Mouse (Mus musculus): Measurements from ENCODE around the gene Smg6. TPM values are rescaled to one million over a fixed set of nuclear protein-coding genes. Genes with fewer than 3 reads are reported as not detected.

The Smg6 gene
- polyA plus RNA-seq, 1 experiment from 2014 or later = 19.8 TPM

- 67% methylated on average over 2 of the region's 2 CpGs for WGBS
Measured at GRCm38 (mm10) chr11:75078616-75079015, 153.0 kb downstream of the Smg6 start.

GRCm38 (mm10) chr11:75083031-75083430 lies 157.4 kb downstream of the Smg6 start:
- H3K27ac ChIP-seq (ENCODE audit: low read depth, low read length) = no peak overlapping the region
- H3K4me1 ChIP-seq (ENCODE audit: control insufficient read depth, insufficient read depth, low read length) = no peaks in the 10 kb centered on the region
- H3K4me3 ChIP-seq (ENCODE audit: low read length) = no peak overlapping the region
- H3K9ac ChIP-seq (ENCODE audit: low read depth, low read length) = no peak overlapping the region
- H3K9me3 ChIP-seq (ENCODE audit: control insufficient read depth, low read length) = no peaks in the 10 kb centered on the region
- H3K27me3 ChIP-seq (ENCODE audit: control insufficient read depth, insufficient read depth, low read length) = no peaks in the 10 kb centered on the region
- H3K4me2 ChIP-seq (replicated peaks; ENCODE audit: low read depth, low read length) = no peak overlapping the region
- H3K36me3 ChIP-seq (ENCODE audit: control insufficient read depth, insufficient read depth, low read length) = no peaks in the 10 kb centered on the region; the same call in 1 of the 2 replicates
- WGBS = 48% methylated on average over 1 of the region's 1 CpGs
- ATAC-seq (ENCODE audit: low FRiP score, low TSS enrichment) = no peak

More at GRCm38 (mm10) chr11:75078616-75079015, 153.0 kb downstream of the Smg6 start:
- no peak overlapping the region for H3K4me3 ChIP-seq (ENCODE audit: low read length)
- peak overlapping the region; percentile 24; the same call in 1 of the 2 replicates for H3K27ac ChIP-seq (ENCODE audit: low read depth, low read length)
- no peak for ATAC-seq (ENCODE audit: low FRiP score, low TSS enrichment)
- H3K9me3 ChIP-seq (ENCODE audit: control insufficient read depth, low read length) = no peaks in the 10 kb centered on the region
- H3K27me3 ChIP-seq (ENCODE audit: control insufficient read depth, insufficient read depth, low read length) = no peaks in the 10 kb centered on the region
- H3K36me3 ChIP-seq (ENCODE audit: control insufficient read depth, insufficient read depth, low read length) = no peaks in the 10 kb centered on the region; the same call in 1 of the 2 replicates
- peaks cover 7% of the 10 kb centered on the region; the same call in 1 of the 2 replicates for H3K4me1 ChIP-seq (ENCODE audit: control insufficient read depth, insufficient read depth, low read length)
- no peak overlapping the region for H3K9ac ChIP-seq (ENCODE audit: low read depth, low read length)
- no peak overlapping the region for H3K4me2 ChIP-seq (replicated peaks; ENCODE audit: low read depth, low read length)

GRCm38 (mm10) chr11:75092159-75092558 lies 166.5 kb downstream of the Smg6 start:
- WGBS = 51% methylated on average over 3 of the region's 3 CpGs
- H3K9me3 ChIP-seq (ENCODE audit: control insufficient read depth, low read length) = no peaks in the 10 kb centered on the region
- no peaks in the 10 kb centered on the region for H3K27me3 ChIP-seq (ENCODE audit: control insufficient read depth, insufficient read depth, low read length)
- 0 out of 2 replicates have a peak, but pooled peaks have one; percentile 39 for ATAC-seq (ENCODE audit: low FRiP score, low TSS enrichment)
- H3K4me1 ChIP-seq (ENCODE audit: control insufficient read depth, insufficient read depth, low read length) = peaks cover 14% of the 10 kb centered on the region
- H3K9ac ChIP-seq (ENCODE audit: low read depth, low read length) = no peak overlapping the region
- H3K27ac ChIP-seq (ENCODE audit: low read depth, low read length) = peak overlapping the region; percentile 37; the same call in 1 of the 2 replicates
- no peak overlapping the region for H3K4me2 ChIP-seq (replicated peaks; ENCODE audit: low read depth, low read length)
- no peak overlapping the region for H3K4me3 ChIP-seq (ENCODE audit: low read length)
- H3K36me3 ChIP-seq (ENCODE audit: control insufficient read depth, insufficient read depth, low read length) = no peaks in the 10 kb centered on the region

GRCm38 (mm10) chr11:75092656-75093055 lies 167.0 kb downstream of the Smg6 start:
- H3K9ac ChIP-seq (ENCODE audit: low read depth, low read length) = no peak overlapping the region

GRCm38 (mm10) chr11:75094759-75095158 lies 169.1 kb downstream of the Smg6 start:
- Histone ChIP-seq H3K27me3 (ENCODE audit: control insufficient read depth, insufficient read depth, low read length) (no peaks in the 10 kb centered on the region), H3K36me3 (ENCODE audit: control insufficient read depth, insufficient read depth, low read length) (no peaks in the 10 kb centered on the region), H3K27ac (ENCODE audit: low read depth, low read length) (no peak overlapping the region), H3K4me1 (ENCODE audit: control insufficient read depth, insufficient read depth, low read length) (peaks cover 14% of the 10 kb centered on the region), H3K9ac (ENCODE audit: low read depth, low read length) (no peak overlapping the region), H3K4me3 (ENCODE audit: low read length) (no peak overlapping the region), H3K4me2 (replicated peaks; ENCODE audit: low read depth, low read length) (no peak overlapping the region), H3K9me3 (ENCODE audit: control insufficient read depth, low read length) (no peaks in the 10 kb centered on the region)
- no peak for ATAC-seq (ENCODE audit: low FRiP score, low TSS enrichment)
- WGBS = 96% methylated on average over 1 of the region's 1 CpGs

More at GRCm38 (mm10) chr11:75092656-75093055, 167.0 kb downstream of the Smg6 start:
- H3K27ac ChIP-seq (ENCODE audit: low read depth, low read length) = peak overlapping the region; percentile 43
- peak; percentile 32; the same call in 1 of the 2 replicates for ATAC-seq (ENCODE audit: low FRiP score, low TSS enrichment)
- no peak overlapping the region for H3K4me3 ChIP-seq (ENCODE audit: low read length)
- H3K4me1 ChIP-seq (ENCODE audit: control insufficient read depth, insufficient read depth, low read length) = peaks cover 14% of the 10 kb centered on the region
- H3K4me2 ChIP-seq (replicated peaks; ENCODE audit: low read depth, low read length) = no peak overlapping the region
- 43% methylated on average over 5 of the region's 5 CpGs for WGBS
- no peaks in the 10 kb centered on the region for H3K9me3 ChIP-seq (ENCODE audit: control insufficient read depth, low read length)
- H3K36me3 ChIP-seq (ENCODE audit: control insufficient read depth, insufficient read depth, low read length) = no peaks in the 10 kb centered on the region
- H3K27me3 ChIP-seq (ENCODE audit: control insufficient read depth, insufficient read depth, low read length) = no peaks in the 10 kb centered on the region

GRCm38 (mm10) chr11:75102763-75103339 lies 177.2 kb downstream of the Smg6 start:
- H3K9ac ChIP-seq (ENCODE audit: low read depth, low read length) = no peak overlapping the region
- H3K4me3 ChIP-seq (ENCODE audit: low read length) = no peak overlapping the region
- H3K36me3 ChIP-seq (ENCODE audit: control insufficient read depth, insufficient read depth, low read length) = no peaks in the 10 kb centered on the region
- no peak for ATAC-seq (ENCODE audit: low FRiP score, low TSS enrichment)
- no peaks in the 10 kb centered on the region for H3K27me3 ChIP-seq (ENCODE audit: control insufficient read depth, insufficient read depth, low read length)
- no peak overlapping the region for H3K4me2 ChIP-seq (replicated peaks; ENCODE audit: low read depth, low read length)
- 87% methylated on average over 5 of the region's 5 CpGs for WGBS
- no peaks in the 10 kb centered on the region for H3K4me1 ChIP-seq (ENCODE audit: control insufficient read depth, insufficient read depth, low read length)
- H3K27ac ChIP-seq (ENCODE audit: low read depth, low read length) = no peak overlapping the region
- H3K9me3 ChIP-seq (ENCODE audit: control insufficient read depth, low read length) = no peaks in the 10 kb centered on the region

- no peak for ATAC-seq (ENCODE audit: low FRiP score, low TSS enrichment)
- no peaks in the 10 kb centered on the region for H3K27me3 ChIP-seq (ENCODE audit: control insufficient read depth, insufficient read depth, low read length)
- H3K4me2 ChIP-seq (replicated peaks; ENCODE audit: low read depth, low read length) = no peak overlapping the region
- H3K9ac ChIP-seq (ENCODE audit: low read depth, low read length) = no peak overlapping the region
- no peaks in the 10 kb centered on the region for H3K4me1 ChIP-seq (ENCODE audit: control insufficient read depth, insufficient read depth, low read length)
- H3K9me3 ChIP-seq (ENCODE audit: control insufficient read depth, low read length) = no peaks in the 10 kb centered on the region
- no peak overlapping the region for H3K27ac ChIP-seq (ENCODE audit: low read depth, low read length)
- H3K4me3 ChIP-seq (ENCODE audit: low read length) = no peak overlapping the region
- H3K36me3 ChIP-seq (ENCODE audit: control insufficient read depth, insufficient read depth, low read length) = no peaks in the 10 kb centered on the region
- 81% methylated on average over 5 of the region's 5 CpGs for WGBS
Measured at GRCm38 (mm10) chr11:75106614-75107013, 181.0 kb downstream of the Smg6 start.

- Histone ChIP-seq H3K27ac (ENCODE audit: low read depth, low read length) (no peak overlapping the region), H3K4me2 (replicated peaks; ENCODE audit: low read depth, low read length) (no peak overlapping the region), H3K9me3 (ENCODE audit: control insufficient read depth, low read length) (0 out of 2 replicates have a peak, but pooled peaks cover 2% of the 10 kb centered on the region), H3K36me3 (ENCODE audit: control insufficient read depth, insufficient read depth, low read length) (no peaks in the 10 kb centered on the region), H3K4me3 (ENCODE audit: low read length) (no peak overlapping the region), H3K27me3 (ENCODE audit: control insufficient read depth, insufficient read depth, low read length) (no peaks in the 10 kb centered on the region), H3K9ac (ENCODE audit: low read depth, low read length) (no peak overlapping the region), H3K4me1 (ENCODE audit: control insufficient read depth, insufficient read depth, low read length) (no peaks in the 10 kb centered on the region)
- ATAC-seq (ENCODE audit: low FRiP score, low TSS enrichment) = no peak
Measured at GRCm38 (mm10) chr11:75108909-75109308, 183.3 kb downstream of the Smg6 start.

GRCm38 (mm10) chr11:75116379-75116778 lies 190.8 kb downstream of the Smg6 start:
- Histone ChIP-seq H3K9ac (ENCODE audit: low read depth, low read length) (no peak overlapping the region), H3K27ac (ENCODE audit: low read depth, low read length) (no peak overlapping the region), H3K27me3 (ENCODE audit: control insufficient read depth, insufficient read depth, low read length) (no peaks in the 10 kb centered on the region), H3K9me3 (ENCODE audit: control insufficient read depth, low read length) (0 out of 2 replicates have a peak, but pooled peaks cover 2% of the 10 kb centered on the region), H3K36me3 (ENCODE audit: control insufficient read depth, insufficient read depth, low read length) (no peaks in the 10 kb centered on the region), H3K4me3 (ENCODE audit: low read length) (no peak overlapping the region), H3K4me1 (ENCODE audit: control insufficient read depth, insufficient read depth, low read length) (0 out of 2 replicates have a peak, but pooled peaks cover 3% of the 10 kb centered on the region), H3K4me2 (replicated peaks; ENCODE audit: low read depth, low read length) (no peak overlapping the region)
- no peak for ATAC-seq (ENCODE audit: low FRiP score, low TSS enrichment)
- 80% methylated on average over 6 of the region's 6 CpGs for WGBS

Data from kidney, embryonic 14.5 days (tissue).